Comparison of ENCODE assay signal across 8 mouse cellular contexts in the genomic region with DNA sequence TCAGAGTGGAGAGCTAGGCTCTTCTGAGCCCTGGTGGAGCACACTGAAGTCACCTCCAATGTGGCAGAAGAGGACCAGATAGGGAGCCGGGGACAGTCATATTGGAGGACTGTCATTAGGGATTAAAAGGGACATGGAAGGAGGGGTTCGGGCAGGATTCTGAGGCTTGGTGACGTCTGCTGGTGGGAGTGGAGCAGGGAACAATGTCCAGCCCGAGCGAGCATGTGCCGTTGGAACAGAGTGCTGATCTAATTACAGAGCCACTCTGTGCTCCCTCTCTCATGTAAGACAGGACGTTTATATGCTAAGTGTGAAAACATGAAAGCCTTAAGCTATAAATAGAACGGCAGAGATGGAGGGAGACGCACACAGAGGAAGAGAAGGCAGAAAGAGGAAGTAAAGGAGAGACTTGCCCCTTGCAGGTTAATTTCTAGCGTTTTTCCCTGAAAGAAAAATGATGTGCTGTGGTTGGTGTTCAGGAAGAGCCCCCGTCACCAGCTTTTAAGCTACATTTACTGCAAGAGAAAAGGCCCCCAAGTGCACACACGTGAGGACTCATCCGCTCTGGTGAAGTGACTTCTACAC.
DNase-seq lines count a peak whose midpoint lies in the region; ATAC-seq and TF ChIP-seq lines count a peak whose summit lies in the region.

No protein-coding gene starts in this region.

- DNase-seq in cerebellum, postnatal 14 days: peak; percentile 36 to 39
- DNase-seq in cerebellum, adult 9-11 months: no peak
- peak; percentile 2 to 6 for DNase-seq in spleen, postnatal 36 days (ENCODE audit: low spot score in 2 of 2)
- DNase-seq in spleen, adult 12 weeks (ENCODE audit: low spot score): no peak
- DNase-seq in limb, embryonic 11.5 days (ENCODE audit: low spot score): peak; percentile 31
- no peak for DNase-seq in urinary bladder, postnatal 4 days (ENCODE audit: low spot score in 2 of 2)
- no peak for DNase-seq in cerebellum, adult 2 months
- no peak for DNase-seq in cerebellum, adult 11 months

- no peak overlapping the region for H3K4me3 ChIP-seq in limb, embryonic 11.5 days (ENCODE audit: low read depth, low read length)
- H3K4me3 ChIP-seq in cerebellum, adult 2 months (replicated peaks; ENCODE audit: insufficient read depth, low read depth, low read length): no peak overlapping the region

- H3K27ac ChIP-seq in limb, embryonic 11.5 days (replicated peaks; ENCODE audit: low read depth, low read length): no peak overlapping the region
- H3K27ac ChIP-seq in cerebellum, adult 2 months (ENCODE audit: insufficient read depth, low read length): no peak overlapping the region

- no peak overlapping the region for H3K9ac ChIP-seq in limb, embryonic 11.5 days (ENCODE audit: low read length)

- no peak for ATAC-seq in limb, embryonic 11.5 days (ENCODE audit: insufficient number of reproducible peaks, low FRiP score, low TSS enrichment, low read depth)

- 28% methylated on average over 13 of the region's 13 CpGs for WGBS in limb, embryonic 11.5 days
- WGBS in cerebellum, adult 2 months: 51% methylated on average over 13 of the region's 13 CpGs

- no peak for TF ChIP-seq CTCF in cerebellum, adult 2 months (IDR thresholded peaks at IDR 0.05; ENCODE audit: borderline replicate concordance, insufficient read depth, low read depth, low read length)

- no peaks in the 10 kb centered on the region for H3K9me3 ChIP-seq in limb, embryonic 11.5 days (ENCODE audit: control insufficient read depth, low read length)

- H3K4me1 ChIP-seq in limb, embryonic 11.5 days (ENCODE audit: control insufficient read depth, insufficient read depth, low read length): peaks cover 5% of the 10 kb centered on the region; the same call in 1 of the 2 replicates
- H3K4me1 ChIP-seq in cerebellum, adult 2 months (ENCODE audit: control insufficient read depth, insufficient read depth, low read length): no peaks in the 10 kb centered on the region

- no peak for TF ChIP-seq POLR2A in cerebellum, adult 2 months (IDR thresholded peaks at IDR 0.05; ENCODE audit: borderline replicate concordance, insufficient read depth, low read length)

- H3K27me3 ChIP-seq in limb, embryonic 11.5 days (ENCODE audit: control insufficient read depth, insufficient read depth, low read length): no peaks in the 10 kb centered on the region
- H3K27me3 ChIP-seq in cerebellum, adult 2 months (ENCODE audit: control insufficient read depth, insufficient read depth, low read length): no peaks in the 10 kb centered on the region

- no peak overlapping the region for H3K4me2 ChIP-seq in limb, embryonic 11.5 days (ENCODE audit: low read depth, severe bottlenecking)

- H3K36me3 ChIP-seq in limb, embryonic 11.5 days (ENCODE audit: control insufficient read depth, insufficient read depth, low read length): no peaks in the 10 kb centered on the region

Comparison
In these comparisons a context has a peak if more than half of its experiments do, and no peak if none do; other contexts are left out.
1. DNase-seq: peak in cerebellum, postnatal 14 days (2 of 2), spleen, postnatal 36 days (2 of 2) and limb, embryonic 11.5 days (single experiment); none in cerebellum, adult 9-11 months (single experiment), spleen, adult 12 weeks (single experiment), urinary bladder, postnatal 4 days (0 of 2), cerebellum, adult 2 months (0 of 2) and cerebellum, adult 11 months (single experiment).